Mouse (Mus musculus) heart, postnatal 0 days (tissue): Measurements from ENCODE around the gene Zfp992. TPM values are rescaled to one million over a fixed set of nuclear protein-coding genes. Genes with fewer than 3 reads are reported as not detected.
"Not testable (repeated sequence)": the region's sequence is repeated elsewhere in the genome, so short reads cannot be mapped to it uniquely, and the experiment has no call there.

Experiments used
- ATAC-seq: fragments of 200-750 bp; cut with Nextera tagmentation; 2 replicates; pipeline ENCODE4 v1.8.0; 2017; ENCODE audit warnings: low read depth, moderate number of reproducible peaks, moderate library complexity; ENCODE audit not compliant: insufficient read depth
- DNase-seq: peaks from one replicate; pipeline ENCODE4 v3.0.0-alpha.2; 2016; ENCODE audit warnings: low spot score
- H3K27ac ChIP-seq: fragments of 300-500 bp; sonication (generic); 2 replicates; pipeline ENCODE4 v1.5.1; 2014; ENCODE audit warnings: low read depth, mild to moderate bottlenecking
- H3K27me3 ChIP-seq: fragments of 300-500 bp; sonication (generic); 2 replicates; pipeline ENCODE4 v1.6.1; 2014; ENCODE audit warnings: low read length, mixed read lengths; ENCODE audit not compliant: control insufficient read depth, insufficient read depth
- H3K36me3 ChIP-seq: fragments of 300-500 bp; sonication (generic); replicated peaks from 2 replicates; pipeline ENCODE4 v1.6.1; 2014; ENCODE audit warnings: low read length, mixed read lengths; ENCODE audit not compliant: control insufficient read depth, insufficient read depth
- H3K4me1 ChIP-seq: fragments of 300-500 bp; sonication (generic); 2 replicates; pipeline ENCODE4 v1.6.1; 2014; ENCODE audit warnings: antibody characterized with exemption; ENCODE audit not compliant: control insufficient read depth, insufficient read depth
- H3K4me2 ChIP-seq: fragments of 300-500 bp; sonication (generic); 2 replicates; pipeline ENCODE4 v1.6.1; 2014; ENCODE audit warnings: low read depth, mild to moderate bottlenecking, low read length, moderate library complexity
- H3K4me3 ChIP-seq: fragments of 300-500 bp; sonication (generic); 2 replicates; pipeline ENCODE4 v1.5.1; 2014; ENCODE audit warnings: low read depth, low read length
- H3K9ac ChIP-seq: fragments of 300-500 bp; sonication (generic); replicated peaks from 2 replicates; pipeline ENCODE4 v1.6.1; 2014; ENCODE audit warnings: low read depth, low read length, mixed read lengths
- H3K9me3 ChIP-seq: fragments of 300-500 bp; sonication (generic); replicated peaks from 2 replicates; pipeline ENCODE4 v1.6.1; 2016; ENCODE audit warnings: low read length; ENCODE audit not compliant: control insufficient read depth
- WGBS: fragments of 180-500 bp; shearing (Covaris S2); extraction: QIAGEN DNeasy Blood & Tissue Kit; methylation state at CpG from one replicate; pipeline ENCODE4 v1.1.7; 2014; 5-methylcytosine and 5-hydroxymethylcytosine counted together
- polyA plus RNA-seq: library from polyadenylated mRNA; unstranded; fragments of >200 nt; fragmentation: Nextera tagmentation; extraction: Ambion mirVana; gene quantifications from 2 replicates; pipeline ENCODE4 v1.2.1, GENCODE M21; 2015
- total RNA-seq: library from RNA; depleted of rRNA; stranded (reverse); fragments of >200 nt; gene quantifications from 2 replicates; pipeline ENCODE4 v1.2.3, GENCODE M21; 2014; ENCODE audit warnings: low replicate concordance

Zfp992 gene
- total and polyA plus RNA-seq, 2 experiments from 2014 or later: 2.6 to 3.2 TPM

- not testable (repeated sequence) for H3K9ac ChIP-seq
- H3K9me3 ChIP-seq: peaks cover 50% of the 10 kb centered on the region
- 85% methylated on average over 2 of the region's 2 CpGs for WGBS
These were observed 27.4 kb downstream of the Zfp992 start for GRCm38 (mm10) chr4:146476260-146476659.

GRCm38 (mm10) chr4:146476959-146477358, 28.1 kb downstream of the Zfp992 start:
- H3K4me2 ChIP-seq, H3K27ac ChIP-seq, H3K36me3 ChIP-seq, H3K4me3 ChIP-seq, H3K4me1 ChIP-seq, H3K27me3 ChIP-seq, ATAC-seq, DNase-seq, H3K9ac ChIP-seq: not testable (repeated sequence)
- peaks cover 55% of the 10 kb centered on the region for H3K9me3 ChIP-seq
- 66% methylated on average over 3 of the region's 3 CpGs for WGBS

More at GRCm38 (mm10) chr4:146476260-146476659, 27.4 kb downstream of the Zfp992 start:
- not testable (repeated sequence) for H3K27me3 ChIP-seq, H3K4me2 ChIP-seq, ATAC-seq, DNase-seq, H3K36me3 ChIP-seq, H3K4me3 ChIP-seq, H3K27ac ChIP-seq, H3K4me1 ChIP-seq

- not testable (repeated sequence) for H3K27me3 ChIP-seq, H3K4me2 ChIP-seq
- peak; percentile 35 for ATAC-seq
These were observed 31.7 kb downstream of the Zfp992 start for GRCm38 (mm10) chr4:146480376-146481096.

GRCm38 (mm10) chr4:146482546-146482945, 33.7 kb downstream of the Zfp992 start:
- not testable (repeated sequence) for DNase-seq, H3K9ac ChIP-seq, H3K27ac ChIP-seq, H3K4me1 ChIP-seq, H3K36me3 ChIP-seq, H3K4me3 ChIP-seq, H3K4me2 ChIP-seq, ATAC-seq, H3K27me3 ChIP-seq
- 77% methylated on average over 10 of the region's 10 CpGs for WGBS
- peaks cover 70% of the 10 kb centered on the region for H3K9me3 ChIP-seq

More at GRCm38 (mm10) chr4:146480376-146481096, 31.7 kb downstream of the Zfp992 start:
- H3K9me3 ChIP-seq: peaks cover 80% of the 10 kb centered on the region
- WGBS: 57% methylated on average over 6 of the region's 6 CpGs
- not testable (repeated sequence) for H3K27ac ChIP-seq, H3K9ac ChIP-seq, DNase-seq, H3K4me3 ChIP-seq, H3K36me3 ChIP-seq, H3K4me1 ChIP-seq

GRCm38 (mm10) chr4:146483571-146484280, 34.9 kb downstream of the Zfp992 start:
- H3K27me3 ChIP-seq, H3K4me3 ChIP-seq, H3K27ac ChIP-seq, H3K4me2 ChIP-seq, H3K4me1 ChIP-seq, DNase-seq, H3K36me3 ChIP-seq, H3K9ac ChIP-seq: not testable (repeated sequence)
- peak; percentile 54 for ATAC-seq
- peaks cover 61% of the 10 kb centered on the region for H3K9me3 ChIP-seq
- 61% methylated on average over 13 of the region's 13 CpGs for WGBS

- DNase-seq, H3K4me3 ChIP-seq, ATAC-seq, H3K36me3 ChIP-seq, H3K27me3 ChIP-seq, H3K4me2 ChIP-seq, H3K27ac ChIP-seq, H3K4me1 ChIP-seq, H3K9ac ChIP-seq: not testable (repeated sequence)
- peaks cover 61% of the 10 kb centered on the region for H3K9me3 ChIP-seq
These were observed 35.9 kb downstream of the Zfp992 start for GRCm38 (mm10) chr4:146484676-146485075.

- H3K27ac ChIP-seq, H3K9ac ChIP-seq, H3K4me3 ChIP-seq, DNase-seq, H3K4me2 ChIP-seq, H3K4me1 ChIP-seq, H3K36me3 ChIP-seq, H3K27me3 ChIP-seq, ATAC-seq: not testable (repeated sequence)
- WGBS: 58% methylated on average over 6 of the region's 6 CpGs
- H3K9me3 ChIP-seq: peaks cover 58% of the 10 kb centered on the region
These were observed 36.5 kb downstream of the Zfp992 start for GRCm38 (mm10) chr4:146485183-146485939.

GRCm38 (mm10) chr4:146486753-146487152, 37.9 kb downstream of the Zfp992 start:
- not testable (repeated sequence) for H3K27ac ChIP-seq, H3K4me1 ChIP-seq, H3K4me2 ChIP-seq, H3K9ac ChIP-seq, H3K27me3 ChIP-seq, ATAC-seq, H3K36me3 ChIP-seq, DNase-seq, H3K4me3 ChIP-seq
- WGBS: 49% methylated on average over 1 of the region's 1 CpGs
- H3K9me3 ChIP-seq: peaks cover 50% of the 10 kb centered on the region
